Mouse (Mus musculus) left cerebral cortex, adult 18-20 months (tissue): ENCODE measurements around the gene Cmtm2b. TPM values are rescaled to one million over a fixed set of nuclear protein-coding genes. Genes with fewer than 3 reads are reported as not detected.

Source experiments
- DNase-seq, 2 experiments: peaks; one replicate each; pipeline ENCODE4 v3.0.0; 2021 to 2022; ENCODE audit warnings: low spot score in 2 of 2, mixed read lengths in 1 of 2
- total RNA-seq, 2 experiments: library from RNA; stranded (reverse); gene quantifications; 2 replicates each; pipeline ENCODE4 v1.2.3; 2021

Gene Cmtm2b
- total RNA-seq, 2 experiments from 2014 or later, result not detected

- DNase-seq, result no peak
Measured at GRCm38 (mm10) chr8:104341678-104342077, 19.6 kb downstream of the Cmtm2b start.

GRCm38 (mm10) chr8:104342426-104342825 is 20.4 kb downstream of the Cmtm2b start:
- DNase-seq, result no peak

GRCm38 (mm10) chr8:104343957-104344356 is 21.9 kb downstream of the Cmtm2b start:
- DNase-seq, result peak; percentile 88 to 92

GRCm38 (mm10) chr8:104344622-104345021 is 22.6 kb downstream of the Cmtm2b start:
- no peak for DNase-seq

- DNase-seq, result no peak
Measured at GRCm38 (mm10) chr8:104346706-104347105, 24.7 kb downstream of the Cmtm2b start.

GRCm38 (mm10) chr8:104348971-104349370 is 26.9 kb downstream of the Cmtm2b start:
- DNase-seq, result no peak

- no peak for DNase-seq
Measured at GRCm38 (mm10) chr8:104350047-104350446, 28.0 kb downstream of the Cmtm2b start.

GRCm38 (mm10) chr8:104353186-104353585 is 31.2 kb downstream of the Cmtm2b start:
- DNase-seq, result no peak

GRCm38 (mm10) chr8:104354504-104354903 is 32.5 kb downstream of the Cmtm2b start:
- no peak for DNase-seq

GRCm38 (mm10) chr8:104358637-104359036 is 36.6 kb downstream of the Cmtm2b start:
- no peak for DNase-seq

- DNase-seq, result no peak
Measured at GRCm38 (mm10) chr8:104359778-104360456, 37.9 kb downstream of the Cmtm2b start.

- no peak for DNase-seq
Measured at GRCm38 (mm10) chr8:104365695-104366094, 43.7 kb downstream of the Cmtm2b start.

GRCm38 (mm10) chr8:104367398-104367797 is 45.4 kb downstream of the Cmtm2b start:
- DNase-seq, result no peak

- no peak for DNase-seq
Measured at GRCm38 (mm10) chr8:104369591-104369990, 47.6 kb downstream of the Cmtm2b start.

GRCm38 (mm10) chr8:104370071-104370470 is 48.0 kb downstream of the Cmtm2b start:
- no peak for DNase-seq

- DNase-seq, result no peak
Measured at GRCm38 (mm10) chr8:104371121-104371520, 49.1 kb downstream of the Cmtm2b start.

GRCm38 (mm10) chr8:104373779-104374178 is 51.7 kb downstream of the Cmtm2b start:
- no peak for DNase-seq

- DNase-seq, result no peak
Measured at GRCm38 (mm10) chr8:104374269-104374668, 52.2 kb downstream of the Cmtm2b start.

- no peak for DNase-seq
Measured at GRCm38 (mm10) chr8:104374864-104375846, 53.1 kb downstream of the Cmtm2b start.

- DNase-seq, result no peak
Measured at GRCm38 (mm10) chr8:104375959-104376358, 53.9 kb downstream of the Cmtm2b start.

GRCm38 (mm10) chr8:104376669-104377068 is 54.6 kb downstream of the Cmtm2b start:
- DNase-seq, result no peak

- peak in 1 of 2 experiments; percentile 53 for DNase-seq
Measured at GRCm38 (mm10) chr8:104379301-104379836, 57.3 kb downstream of the Cmtm2b start.
